Mouse (Mus musculus) natural killer cell, adult 2 months (primary cell): ENCODE results near the gene Ccnd1.
A peak's percentile ranks its signal among the peaks of the same experiment; 100 is the strongest.

Experiments used
- DNase-seq, 2 experiments: peaks; one replicate each; pipeline ENCODE4 v3.0.0; 2022; ENCODE audit warnings: low spot score in 2 of 2

Ccnd1 gene

GRCm38 (mm10) chr7:144938661-144939343, 923 bp downstream of the Ccnd1 start:
- DNase-seq, result no peak

GRCm38 (mm10) chr7:144937899-144938517, 1.7 kb downstream of the Ccnd1 start:
- no peak for DNase-seq

GRCm38 (mm10) chr7:144937490-144937889, 2.2 kb downstream of the Ccnd1 start:
- peak; percentile 75 to 86 for DNase-seq

GRCm38 (mm10) chr7:144936311-144936880, 3.3 kb downstream of the Ccnd1 start:
- no peak for DNase-seq

GRCm38 (mm10) chr7:144935563-144935962, 4.2 kb downstream of the Ccnd1 start:
- DNase-seq, result no peak

- no peak for DNase-seq
Observed at GRCm38 (mm10) chr7:144934901-144935300, 4.8 kb downstream of the Ccnd1 start.

- DNase-seq, result no peak
Observed at GRCm38 (mm10) chr7:144933796-144934195, 5.9 kb downstream of the Ccnd1 start.

- DNase-seq, result no peak
Observed at GRCm38 (mm10) chr7:144933336-144933735, 6.4 kb downstream of the Ccnd1 start.

- DNase-seq, result no peak
Observed at GRCm38 (mm10) chr7:144932389-144932937, 7.3 kb downstream of the Ccnd1 start.

- DNase-seq, result peak in 1 of 2 experiments; percentile 33
Observed at GRCm38 (mm10) chr7:144931778-144932177, 7.9 kb downstream of the Ccnd1 start.

GRCm38 (mm10) chr7:144929931-144930330, 9.8 kb downstream of the Ccnd1 start:
- no peak for DNase-seq

GRCm38 (mm10) chr7:144929506-144929905, 10.2 kb downstream of the Ccnd1 start:
- DNase-seq, result no peak

GRCm38 (mm10) chr7:144928889-144929210, 10.9 kb downstream of the Ccnd1 start:
- no peak for DNase-seq

- no peak for DNase-seq
Observed at GRCm38 (mm10) chr7:144928009-144928888, 11.5 kb downstream of the Ccnd1 start.

- DNase-seq, result no peak
Observed at GRCm38 (mm10) chr7:144927591-144927990, 12.1 kb downstream of the Ccnd1 start.

GRCm38 (mm10) chr7:144918823-144919222, 20.9 kb downstream of the Ccnd1 start:
- DNase-seq, result no peak

GRCm38 (mm10) chr7:144914948-144915750, 24.6 kb downstream of the Ccnd1 start, which contains the start of gene LTO1:
TSS of gene LTO1 (plus strand) at chr7:144915100.
- DNase-seq, result peak; percentile 92 to 93

GRCm38 (mm10) chr7:144914296-144914947, 25.3 kb downstream of the Ccnd1 start:
- DNase-seq, result no peak

GRCm38 (mm10) chr7:144912897-144913296, 26.8 kb downstream of the Ccnd1 start:
- no peak for DNase-seq

GRCm38 (mm10) chr7:144911121-144911520, 28.6 kb downstream of the Ccnd1 start:
- DNase-seq, result no peak

GRCm38 (mm10) chr7:144908705-144909104, 31.0 kb downstream of the Ccnd1 start:
- DNase-seq, result no peak
